Mouse (Mus musculus): ENCODE results near the gene Acoxl. TPM values are rescaled to one million over a fixed set of nuclear protein-coding genes. Genes with fewer than 3 reads are reported as not detected.
"Not testable (repeated sequence)": the region's sequence is repeated elsewhere in the genome, so short reads cannot be mapped to it uniquely, and the experiment has no call there.

Gene Acoxl
- polyA plus RNA-seq, 1 experiment from 2014 or later, result 0.06 TPM

- H3K4me2 ChIP-seq (replicated peaks), result no peak overlapping the region
- no peak overlapping the region for H3K27ac ChIP-seq
- no peaks in the 10 kb centered on the region for H3K9me3 ChIP-seq
- H3K4me1 ChIP-seq, result peaks cover 3% of the 10 kb centered on the region
- no peak for ATAC-seq (ENCODE audit: low FRiP score, low read depth)
- no peaks in the 10 kb centered on the region for H3K36me3 ChIP-seq
- WGBS, result 85% methylated on average over 11 of the region's 11 CpGs
- no peak overlapping the region for H3K9ac ChIP-seq
- no peak overlapping the region for H3K4me3 ChIP-seq
- no peaks in the 10 kb centered on the region for H3K27me3 ChIP-seq
These were observed 253.0 kb downstream of the Acoxl start for GRCm38 (mm10) chr2:128091431-128092369.

- H3K4me3 ChIP-seq, result no peak overlapping the region
- H3K27ac ChIP-seq, result no peak overlapping the region
- H3K4me1 ChIP-seq, result no peaks in the 10 kb centered on the region
- H3K9me3 ChIP-seq, result no peaks in the 10 kb centered on the region
- H3K9ac ChIP-seq, result no peak overlapping the region
- no peak for ATAC-seq (ENCODE audit: low FRiP score, low read depth)
- no peaks in the 10 kb centered on the region for H3K36me3 ChIP-seq
- WGBS, result 88% methylated on average over 2 of the region's 2 CpGs
- no peaks in the 10 kb centered on the region for H3K27me3 ChIP-seq
- no peak overlapping the region for H3K4me2 ChIP-seq (replicated peaks)
These were observed 253.8 kb downstream of the Acoxl start for GRCm38 (mm10) chr2:128092451-128092850.

GRCm38 (mm10) chr2:128094196-128094595 is 255.5 kb downstream of the Acoxl start:
- no peaks in the 10 kb centered on the region for H3K4me1 ChIP-seq
- no peak overlapping the region for H3K4me2 ChIP-seq (replicated peaks)
- H3K27me3 ChIP-seq, result no peaks in the 10 kb centered on the region
- H3K9me3 ChIP-seq, result no peaks in the 10 kb centered on the region
- no peak overlapping the region for H3K9ac ChIP-seq
- H3K36me3 ChIP-seq, result no peaks in the 10 kb centered on the region
- 77% methylated on average over 5 of the region's 5 CpGs for WGBS
- H3K27ac ChIP-seq, result no peak overlapping the region
- no peak for ATAC-seq (ENCODE audit: low FRiP score, low read depth)
- no peak overlapping the region for H3K4me3 ChIP-seq

- Histone ChIP-seq H3K4me3 (no peak overlapping the region), H3K9me3 (no peaks in the 10 kb centered on the region), H3K27me3 (no peaks in the 10 kb centered on the region), H3K27ac (no peak overlapping the region), H3K4me2 (replicated peaks) (no peak overlapping the region), H3K9ac (no peak overlapping the region), H3K36me3 (no peaks in the 10 kb centered on the region), H3K4me1 (no peaks in the 10 kb centered on the region)
- 36% methylated on average over 2 of the region's 2 CpGs for WGBS
- no peak for ATAC-seq (ENCODE audit: low FRiP score, low read depth)
These were observed 255.9 kb downstream of the Acoxl start for GRCm38 (mm10) chr2:128094602-128095001.

- Histone ChIP-seq H3K27me3 (no peaks in the 10 kb centered on the region), H3K4me1 (no peaks in the 10 kb centered on the region), H3K4me2 (replicated peaks) (no peak overlapping the region), H3K9me3 (no peaks in the 10 kb centered on the region), H3K36me3 (no peaks in the 10 kb centered on the region), H3K9ac (no peak overlapping the region), H3K27ac (no peak overlapping the region), H3K4me3 (no peak overlapping the region)
- 45% methylated on average over 1 of the region's 1 CpGs for WGBS
- no peak for ATAC-seq (ENCODE audit: low FRiP score, low read depth)
These were observed 256.6 kb downstream of the Acoxl start for GRCm38 (mm10) chr2:128095270-128095669.

GRCm38 (mm10) chr2:128096070-128096469 is 257.4 kb downstream of the Acoxl start:
- no peak overlapping the region for H3K4me2 ChIP-seq (replicated peaks)
- 82% methylated on average over 1 of the region's 1 CpGs for WGBS
- no peaks in the 10 kb centered on the region for H3K4me1 ChIP-seq
- no peak overlapping the region for H3K9ac ChIP-seq
- no peaks in the 10 kb centered on the region for H3K27me3 ChIP-seq
- ATAC-seq (ENCODE audit: low FRiP score, low read depth), result no peak
- no peak overlapping the region for H3K4me3 ChIP-seq
- no peaks in the 10 kb centered on the region for H3K9me3 ChIP-seq
- no peak overlapping the region for H3K27ac ChIP-seq
- H3K36me3 ChIP-seq, result no peaks in the 10 kb centered on the region

GRCm38 (mm10) chr2:128098118-128098517 is 259.4 kb downstream of the Acoxl start:
- not testable (repeated sequence) for H3K9ac ChIP-seq; H3K27me3 ChIP-seq; H3K27ac ChIP-seq; H3K4me2 ChIP-seq (replicated peaks); H3K36me3 ChIP-seq; H3K9me3 ChIP-seq; ATAC-seq (ENCODE audit: low FRiP score, low read depth); H3K4me1 ChIP-seq; H3K4me3 ChIP-seq
- 87% methylated on average over 4 of the region's 5 CpGs for WGBS

GRCm38 (mm10) chr2:128102086-128102485 is 263.4 kb downstream of the Acoxl start:
- ATAC-seq (ENCODE audit: low FRiP score, low read depth), result no peak
- Histone ChIP-seq H3K27me3 (no peaks in the 10 kb centered on the region), H3K27ac (no peak overlapping the region), H3K4me1 (no peaks in the 10 kb centered on the region), H3K36me3 (no peaks in the 10 kb centered on the region), H3K9me3 (no peaks in the 10 kb centered on the region), H3K9ac (no peak overlapping the region), H3K4me3 (no peak overlapping the region), H3K4me2 (replicated peaks) (no peak overlapping the region)
- 89% methylated on average over 9 of the region's 9 CpGs for WGBS

- H3K4me1 ChIP-seq, result no peaks in the 10 kb centered on the region
- no peak overlapping the region for H3K9ac ChIP-seq
- no peak overlapping the region for H3K4me3 ChIP-seq
- WGBS, result 83% methylated on average over 5 of the region's 5 CpGs
- no peak overlapping the region for H3K27ac ChIP-seq
- no peak overlapping the region for H3K4me2 ChIP-seq (replicated peaks)
- no peaks in the 10 kb centered on the region for H3K27me3 ChIP-seq
- H3K36me3 ChIP-seq, result no peaks in the 10 kb centered on the region
- no peaks in the 10 kb centered on the region; the same call in 1 of the 2 replicates for H3K9me3 ChIP-seq
- no peak for ATAC-seq (ENCODE audit: low FRiP score, low read depth)
These were observed 266.1 kb downstream of the Acoxl start for GRCm38 (mm10) chr2:128104815-128105214.

- no peak for ATAC-seq (ENCODE audit: low FRiP score, low read depth)
- Histone ChIP-seq H3K4me2 (replicated peaks) (no peak overlapping the region), H3K27ac (no peak overlapping the region), H3K9me3 (no peaks in the 10 kb centered on the region; the same call in 1 of the 2 replicates), H3K9ac (no peak overlapping the region), H3K4me3 (no peak overlapping the region), H3K36me3 (no peaks in the 10 kb centered on the region), H3K4me1 (no peaks in the 10 kb centered on the region), H3K27me3 (no peaks in the 10 kb centered on the region)
- 82% methylated on average over 11 of the region's 11 CpGs for WGBS
These were observed 267.0 kb downstream of the Acoxl start for GRCm38 (mm10) chr2:128105651-128106050.

- H3K4me3 ChIP-seq, result no peak overlapping the region
- no peak overlapping the region for H3K9ac ChIP-seq
- H3K4me1 ChIP-seq, result no peaks in the 10 kb centered on the region
- H3K9me3 ChIP-seq, result no peaks in the 10 kb centered on the region; the same call in 1 of the 2 replicates
- 72% methylated on average over 9 of the region's 9 CpGs for WGBS
- ATAC-seq (ENCODE audit: low FRiP score, low read depth), result no peak
- H3K4me2 ChIP-seq (replicated peaks), result no peak overlapping the region
- no peak overlapping the region for H3K27ac ChIP-seq
- H3K27me3 ChIP-seq, result no peaks in the 10 kb centered on the region
- no peaks in the 10 kb centered on the region for H3K36me3 ChIP-seq
These were observed 272.9 kb downstream of the Acoxl start for GRCm38 (mm10) chr2:128111537-128111936.

- Histone ChIP-seq H3K4me3 (no peak overlapping the region), H3K4me2 (replicated peaks) (no peak overlapping the region), H3K36me3 (no peaks in the 10 kb centered on the region), H3K9ac (no peak overlapping the region), H3K9me3 (no peaks in the 10 kb centered on the region; the same call in 1 of the 2 replicates), H3K27ac (no peak overlapping the region), H3K4me1 (no peaks in the 10 kb centered on the region), H3K27me3 (no peaks in the 10 kb centered on the region)
- no peak for ATAC-seq (ENCODE audit: low FRiP score, low read depth)
- 70% methylated on average over 3 of the region's 3 CpGs for WGBS
These were observed 275.9 kb downstream of the Acoxl start for GRCm38 (mm10) chr2:128114621-128115020.

GRCm38 (mm10) chr2:128115579-128115978 is 276.9 kb downstream of the Acoxl start:
- Histone ChIP-seq H3K4me1 (peaks cover 6% of the 10 kb centered on the region; the same call in 1 of the 2 replicates), H3K9me3 (no peaks in the 10 kb centered on the region), H3K9ac (no peak overlapping the region), H3K27me3 (no peaks in the 10 kb centered on the region), H3K4me2 (replicated peaks) (no peak overlapping the region), H3K27ac (no peak overlapping the region), H3K4me3 (no peak overlapping the region), H3K36me3 (no peaks in the 10 kb centered on the region)
- WGBS, result 57% methylated on average over 4 of the region's 4 CpGs
- ATAC-seq (ENCODE audit: low FRiP score, low read depth), result no peak

All from limb, embryonic 13.5 days (tissue).